Mouse (Mus musculus) midbrain, embryonic 16.5 days (tissue): ENCODE data around the gene Upk1b. TPM values are rescaled to one million over a fixed set of nuclear protein-coding genes. Genes with fewer than 3 reads are reported as not detected.

Experiments used
- polyA plus RNA-seq: library from polyadenylated mRNA; unstranded; fragments of >200 nt; fragmentation: Nextera tagmentation; extraction: Ambion mirVana; gene quantifications from 2 replicates; pipeline ENCODE4 v1.2.1, GENCODE M21; 2015

Gene Upk1b
- polyA plus RNA-seq, 1 experiment from 2014 or later = 0.13 TPM

Other genes with a start within 250 kb of the Upk1b start
- 32.0 and 33.8 TPM in 2 replicates for gene Tmem39a, start 241.6 kb downstream of the Upk1b start, polyA plus RNA-seq
- gene Arhgap31, start 87.1 kb downstream of the Upk1b start, polyA plus RNA-seq = 3.7 and 4.1 TPM in 2 replicates
- 31.5 and 35.6 TPM in 2 replicates for gene B4galt4, start 58.1 kb downstream of the Upk1b start, polyA plus RNA-seq
- not detected in 2 replicates for gene 4930435E12Rik, start 28.4 kb upstream of the Upk1b start, polyA plus RNA-seq
- 2.0 and 3.2 TPM in 2 replicates for gene Igsf11, start 92.3 kb upstream of the Upk1b start, polyA plus RNA-seq